Mouse (Mus musculus) spleen, postnatal 14 days (tissue): ENCODE measurements around the gene Abcc12.

Source experiments
- DNase-seq, 2 experiments: peaks; one replicate each; pipeline ENCODE4 v3.0.0; 2021 to 2022; ENCODE audit warnings: low spot score in 2 of 2

Gene Abcc12

DNA sequence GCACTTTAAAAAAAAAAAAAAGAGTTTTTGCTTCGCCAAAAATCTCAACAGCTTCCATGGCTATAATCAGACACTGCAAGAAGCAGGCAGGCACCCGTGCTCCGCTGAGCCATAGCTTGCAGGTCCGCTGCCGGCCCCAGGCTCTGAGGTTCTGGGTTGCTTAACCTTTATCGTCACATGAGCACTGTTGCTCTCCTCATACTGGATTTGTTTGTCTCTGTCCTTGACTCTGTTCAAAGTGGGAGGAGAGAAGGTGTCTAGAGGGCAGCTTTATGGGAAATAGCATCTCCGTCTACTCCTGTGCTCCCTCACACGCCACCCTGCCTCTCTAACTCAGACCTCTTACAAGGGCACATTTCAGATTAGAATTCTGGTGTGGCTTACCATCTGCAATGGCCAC is 1.8 kb downstream of the Abcc12 start:
- DNase-seq, result no peak

DNA sequence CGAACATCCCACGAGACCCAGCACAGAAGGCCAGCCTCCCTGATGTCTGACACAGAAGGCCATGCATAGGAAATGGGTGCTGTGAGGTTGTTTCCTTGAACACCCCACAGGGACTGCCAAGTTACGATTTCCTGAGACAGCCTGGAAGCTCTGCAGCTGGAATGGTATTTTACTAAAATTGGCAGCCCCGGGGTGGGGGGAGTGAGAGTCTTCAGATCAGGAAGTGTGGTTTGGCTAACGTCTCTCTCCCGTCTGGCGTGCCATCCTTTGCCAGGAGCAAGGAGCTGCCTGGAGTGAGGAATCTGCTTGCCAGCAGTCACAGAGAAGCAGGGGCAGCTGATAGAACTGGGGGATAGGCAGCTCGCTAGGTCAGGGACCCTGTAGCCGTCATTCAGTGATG is 2.4 kb downstream of the Abcc12 start:
- DNase-seq, result no peak

DNA sequence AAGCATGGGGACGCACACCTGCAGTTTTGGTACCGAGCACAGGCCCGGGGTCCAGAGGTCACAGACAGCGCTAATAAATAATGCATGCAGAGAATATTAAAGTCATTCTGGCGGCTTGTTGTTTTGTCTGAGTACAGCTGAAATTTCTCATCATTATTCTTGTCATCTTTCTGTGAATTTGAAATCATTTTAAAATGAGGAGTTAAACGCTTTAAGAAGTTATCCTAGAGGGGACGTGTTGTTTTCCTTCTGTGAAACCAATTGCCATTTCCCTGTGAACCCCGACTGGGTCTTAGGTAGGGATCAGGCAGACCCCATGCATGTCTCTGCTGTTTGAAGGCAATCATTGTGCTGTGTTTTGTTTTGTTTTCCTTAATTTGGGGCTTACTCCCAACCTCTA is 2.9 kb downstream of the Abcc12 start:
- DNase-seq, result no peak

DNA sequence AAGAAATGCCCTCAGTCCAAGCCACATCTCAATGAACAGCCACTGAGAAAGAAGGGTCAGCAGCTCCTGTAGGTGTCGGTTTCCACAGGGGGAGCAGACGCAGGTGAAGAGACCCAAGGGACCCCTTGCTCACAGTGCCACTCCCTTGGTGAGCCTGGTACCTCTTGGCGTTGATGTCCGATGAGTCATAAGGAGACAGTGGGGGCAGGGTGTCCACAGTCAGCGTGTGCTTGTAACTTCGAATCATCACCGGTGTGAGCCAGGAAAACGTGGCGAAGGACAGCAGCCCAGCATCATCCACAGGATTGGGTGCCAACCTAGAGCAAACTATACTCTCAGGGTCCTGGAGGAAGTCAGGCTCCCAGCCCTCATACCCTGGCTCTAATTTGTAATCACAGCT is 16.8 kb downstream of the Abcc12 start:
- no peak for DNase-seq

DNA sequence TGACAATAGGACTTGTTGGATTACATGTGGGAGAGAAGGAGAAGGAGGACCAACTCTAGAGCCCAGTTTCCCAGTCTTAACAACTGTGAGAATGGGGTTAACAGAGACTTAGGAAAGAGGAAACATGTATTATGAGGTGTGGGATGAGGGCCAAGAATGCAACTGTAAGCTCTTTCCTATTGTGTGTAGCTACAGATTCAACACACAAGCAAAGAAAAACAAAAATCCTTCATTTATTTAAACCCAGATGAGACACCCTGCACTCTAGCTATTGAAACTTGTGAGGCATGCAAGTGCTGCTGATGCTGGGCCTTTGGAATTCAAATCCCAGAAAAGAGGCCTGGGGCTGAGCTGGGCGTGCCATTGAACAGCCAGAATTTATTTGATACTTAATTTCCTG is 18.7 kb downstream of the Abcc12 start:
- DNase-seq, result no peak

DNA sequence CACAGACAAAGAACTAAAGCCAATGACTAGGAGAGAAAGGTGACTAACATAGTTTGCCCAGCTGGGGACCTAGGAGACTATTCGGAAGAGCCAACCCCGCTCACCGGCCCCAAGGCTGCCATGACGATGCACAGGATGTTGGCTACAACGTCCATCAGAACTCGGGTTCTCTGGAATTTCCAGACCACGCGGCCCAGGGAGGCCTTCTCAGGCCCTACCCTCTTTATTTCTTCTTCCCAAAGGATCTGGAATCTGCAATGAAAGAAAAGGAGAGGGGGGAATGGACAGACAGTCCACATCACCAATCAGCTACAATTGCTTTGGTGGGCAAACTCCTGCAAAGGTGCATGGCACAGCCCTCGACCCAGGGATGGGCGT is 19.8 kb downstream of the Abcc12 start:
- DNase-seq, result no peak

DNA sequence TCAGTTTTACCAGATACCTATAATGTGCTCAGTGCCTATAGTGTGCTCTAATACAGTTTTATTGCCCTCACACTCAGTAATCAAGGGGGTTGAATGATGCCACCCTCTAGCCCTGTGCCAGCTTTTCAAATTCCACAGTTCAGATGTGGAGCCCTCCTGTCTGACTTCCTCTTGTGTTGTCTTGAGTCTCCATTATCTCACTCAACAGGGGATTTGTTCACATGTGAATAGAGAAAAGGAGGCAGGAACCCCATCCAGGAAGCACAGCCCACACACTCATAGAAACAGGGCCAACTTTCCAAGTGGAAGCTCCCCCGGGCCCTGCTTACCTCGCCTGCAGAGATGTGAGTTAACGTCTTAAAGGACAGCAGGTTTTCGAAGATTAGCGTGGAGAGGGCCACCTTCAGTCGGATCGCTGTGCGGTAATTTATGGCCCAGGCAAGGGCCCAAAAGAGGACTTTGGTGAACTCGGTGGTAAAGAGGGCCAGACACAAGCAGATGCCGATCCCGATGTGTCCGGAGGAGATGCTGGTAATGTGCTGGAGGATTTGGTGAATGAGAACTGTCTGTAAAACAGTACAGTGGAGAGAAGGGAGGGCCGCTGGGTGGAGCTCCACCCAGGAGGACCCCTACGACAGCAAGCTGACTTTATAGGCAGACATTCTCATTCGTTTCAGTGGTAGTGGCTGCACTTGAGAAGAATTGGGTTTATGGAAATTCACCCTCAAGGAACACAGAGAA is 20.4 kb downstream of the Abcc12 start:
- DNase-seq, result no peak

DNA sequence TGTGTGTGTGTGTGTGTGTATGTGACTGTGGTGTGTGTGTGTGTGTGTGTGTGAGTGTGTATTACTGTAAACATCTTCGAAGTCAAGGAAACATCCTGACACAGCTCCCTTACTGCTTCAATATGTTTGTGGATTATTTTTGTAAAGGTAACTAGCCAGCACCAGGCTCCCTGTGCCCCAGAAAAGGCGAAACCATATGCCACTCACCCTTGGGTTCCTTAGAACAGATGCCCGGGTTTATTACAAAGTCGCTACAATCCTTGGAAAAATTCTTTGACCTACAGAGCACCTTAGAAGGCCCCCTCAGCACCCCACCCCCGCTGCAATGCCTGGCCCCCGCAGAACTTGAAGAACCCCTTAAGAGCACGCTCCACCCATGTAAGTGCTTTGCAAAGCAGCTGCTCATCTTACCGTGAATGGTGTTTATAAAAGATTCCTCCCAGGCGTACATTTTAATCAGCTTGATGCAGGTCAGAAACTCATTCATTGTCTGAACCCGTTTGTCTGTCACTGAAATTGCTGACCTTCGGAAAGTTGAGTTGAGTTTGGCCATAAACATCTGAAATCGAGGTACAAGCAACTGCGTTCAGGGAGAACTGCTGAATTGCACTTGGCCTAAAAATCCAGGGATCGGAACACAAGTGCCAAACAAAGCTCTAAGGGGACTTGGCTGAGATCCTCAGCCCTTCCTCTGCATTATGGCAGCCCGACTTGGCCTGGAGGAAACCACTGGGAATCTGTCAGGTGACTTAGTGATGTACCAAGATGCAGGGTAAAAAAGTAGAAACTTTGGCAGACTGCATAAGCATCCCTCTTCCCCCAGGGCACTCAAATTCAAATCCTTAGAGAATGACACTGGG is 23.1 kb downstream of the Abcc12 start:
- no peak for DNase-seq

DNA sequence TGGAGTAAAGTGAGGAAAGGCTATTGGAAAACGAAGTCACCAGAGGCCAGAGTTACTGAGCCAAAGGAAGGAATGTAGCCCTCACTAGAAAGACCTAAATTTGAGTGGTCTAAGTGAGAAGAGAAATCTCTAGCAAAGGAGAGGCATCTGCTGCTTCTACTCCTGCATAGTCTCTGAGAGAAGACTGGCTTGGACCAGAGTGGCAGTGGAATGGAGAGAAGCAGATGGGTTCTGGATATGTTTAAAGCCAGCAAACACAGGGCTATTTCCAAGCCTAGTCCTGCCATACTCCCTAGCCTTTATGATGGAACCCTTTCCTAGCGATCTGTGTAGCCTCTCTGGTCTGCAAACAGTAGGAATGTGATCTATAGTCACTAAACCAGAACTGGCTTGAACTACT is 24.9 kb downstream of the Abcc12 start:
- DNase-seq, result no peak

DNA sequence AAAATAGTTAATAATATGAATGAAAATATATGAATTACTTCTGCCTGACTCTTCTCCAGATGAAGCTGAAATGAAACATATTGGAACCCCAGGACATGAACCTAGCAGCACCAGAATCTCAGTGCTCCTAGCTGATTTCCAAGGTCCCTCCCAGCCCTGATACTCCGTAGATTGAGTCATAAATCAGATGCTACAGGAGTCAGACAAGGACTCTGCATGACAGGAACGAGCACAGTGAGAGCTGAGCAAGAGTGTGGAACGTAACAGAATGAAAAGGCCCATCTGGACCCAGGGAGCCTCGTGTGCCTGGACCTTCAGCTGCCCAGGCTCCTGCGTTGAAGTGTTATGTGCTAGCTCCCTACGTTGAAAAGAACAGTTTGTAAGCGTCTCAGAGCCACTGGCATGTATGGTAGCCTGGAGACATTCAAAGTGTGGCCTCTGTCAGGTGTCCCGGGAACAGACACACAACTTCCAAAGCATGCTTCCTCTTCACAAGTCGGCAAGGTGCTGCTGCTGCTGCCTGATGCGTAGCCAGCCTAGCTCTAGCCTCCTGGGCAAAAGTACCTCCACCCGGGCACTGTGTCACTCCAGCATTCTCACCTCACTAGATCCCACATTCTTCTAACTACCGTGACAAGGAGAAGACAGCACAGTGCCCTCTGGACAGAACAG is 26.1 kb downstream of the Abcc12 start:
- no peak for DNase-seq

DNA sequence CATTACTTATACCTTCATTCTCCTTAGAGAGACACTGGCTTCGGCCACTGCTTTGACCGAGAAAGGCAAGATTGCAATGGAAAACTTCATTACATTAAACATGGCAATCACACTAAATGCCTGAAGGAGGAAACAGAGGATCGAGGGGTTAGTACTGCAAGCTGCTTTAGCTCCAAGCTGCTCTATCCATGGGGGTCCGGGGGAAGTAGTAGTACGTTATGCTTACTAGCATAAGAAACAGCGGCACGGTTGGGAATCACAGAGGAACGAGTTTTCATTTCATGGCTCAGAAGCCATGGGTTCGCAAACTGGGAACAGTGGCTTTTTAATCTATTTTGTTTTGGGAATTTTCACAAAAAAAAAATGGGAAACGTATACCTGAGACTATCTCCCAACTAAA is 30.0 kb downstream of the Abcc12 start:
- no peak for DNase-seq

DNA sequence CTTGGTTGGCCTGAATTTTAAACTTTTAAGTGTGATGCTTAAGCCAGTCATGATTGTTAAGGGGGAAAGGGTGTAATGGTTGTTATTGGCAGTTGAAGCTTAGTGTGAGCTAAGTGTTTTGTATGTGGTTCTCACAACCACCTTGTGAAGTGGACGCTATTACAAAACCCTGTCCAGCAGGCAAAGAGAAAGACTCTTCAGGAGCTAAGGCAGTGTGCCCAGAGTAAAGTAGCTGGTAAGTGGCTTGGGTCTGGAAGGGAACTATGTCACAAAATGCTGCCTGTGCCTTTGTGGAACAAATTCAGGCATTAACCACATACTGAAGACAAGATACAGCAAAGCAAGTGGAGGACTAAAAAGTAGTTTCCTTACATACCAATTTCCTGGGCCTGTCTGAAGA is 34.5 kb downstream of the Abcc12 start:
- no peak for DNase-seq

DNA sequence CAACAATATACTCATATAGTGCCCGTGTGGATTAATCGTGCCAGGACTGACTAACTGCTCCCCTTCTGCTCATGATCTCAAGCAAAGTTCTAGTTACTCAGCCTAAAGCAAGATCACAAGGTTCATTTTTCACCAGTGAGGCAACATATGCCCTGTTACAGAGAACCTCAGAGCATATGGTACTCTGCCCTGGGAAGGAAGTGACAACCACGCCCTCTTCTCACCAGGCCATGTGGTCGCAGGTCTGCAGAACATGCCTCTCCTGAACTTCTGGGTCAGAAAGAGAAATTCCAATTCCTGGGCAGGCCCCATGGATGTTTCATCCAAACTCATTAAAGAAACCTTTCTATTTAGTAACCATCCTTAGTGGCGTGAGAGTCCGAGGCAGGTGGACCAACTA is 39.6 kb downstream of the Abcc12 start:
- DNase-seq, result no peak

DNA sequence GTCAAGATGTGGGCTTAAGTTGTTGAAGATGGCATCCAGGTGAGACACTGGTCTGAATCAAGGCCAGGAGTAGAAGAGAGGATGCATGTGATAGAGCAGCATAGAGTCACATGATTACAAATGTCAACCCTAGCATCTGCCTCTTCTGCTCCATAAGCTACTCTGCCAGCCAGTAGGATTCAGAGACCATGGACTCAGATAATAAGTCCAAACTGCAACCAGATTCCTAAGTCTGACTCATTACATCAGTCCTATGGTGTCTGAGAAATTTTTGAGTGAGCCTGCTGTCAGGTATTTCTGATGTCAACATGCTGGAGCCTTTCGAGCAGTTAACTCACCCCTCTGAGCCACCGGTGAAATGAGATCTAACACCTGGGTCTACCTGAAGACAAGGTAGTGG is 40.1 kb downstream of the Abcc12 start:
- DNase-seq, result no peak

DNA sequence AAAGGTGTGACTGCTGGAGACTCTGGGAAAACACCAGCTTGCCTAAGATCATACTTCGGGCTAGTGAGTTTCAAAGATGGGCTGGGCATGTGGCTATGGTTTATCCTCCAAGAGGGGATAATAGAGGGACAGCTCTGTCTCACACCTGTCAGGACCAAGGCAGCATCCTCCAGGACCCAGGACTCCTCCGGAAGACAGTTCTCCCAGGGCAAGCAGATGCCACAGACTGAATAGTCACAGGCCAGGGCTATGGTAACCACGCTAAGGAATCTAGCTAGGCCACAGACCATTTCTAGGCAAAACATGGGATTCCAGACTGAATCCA is 43.9 kb downstream of the Abcc12 start:
- DNase-seq, result no peak

DNA sequence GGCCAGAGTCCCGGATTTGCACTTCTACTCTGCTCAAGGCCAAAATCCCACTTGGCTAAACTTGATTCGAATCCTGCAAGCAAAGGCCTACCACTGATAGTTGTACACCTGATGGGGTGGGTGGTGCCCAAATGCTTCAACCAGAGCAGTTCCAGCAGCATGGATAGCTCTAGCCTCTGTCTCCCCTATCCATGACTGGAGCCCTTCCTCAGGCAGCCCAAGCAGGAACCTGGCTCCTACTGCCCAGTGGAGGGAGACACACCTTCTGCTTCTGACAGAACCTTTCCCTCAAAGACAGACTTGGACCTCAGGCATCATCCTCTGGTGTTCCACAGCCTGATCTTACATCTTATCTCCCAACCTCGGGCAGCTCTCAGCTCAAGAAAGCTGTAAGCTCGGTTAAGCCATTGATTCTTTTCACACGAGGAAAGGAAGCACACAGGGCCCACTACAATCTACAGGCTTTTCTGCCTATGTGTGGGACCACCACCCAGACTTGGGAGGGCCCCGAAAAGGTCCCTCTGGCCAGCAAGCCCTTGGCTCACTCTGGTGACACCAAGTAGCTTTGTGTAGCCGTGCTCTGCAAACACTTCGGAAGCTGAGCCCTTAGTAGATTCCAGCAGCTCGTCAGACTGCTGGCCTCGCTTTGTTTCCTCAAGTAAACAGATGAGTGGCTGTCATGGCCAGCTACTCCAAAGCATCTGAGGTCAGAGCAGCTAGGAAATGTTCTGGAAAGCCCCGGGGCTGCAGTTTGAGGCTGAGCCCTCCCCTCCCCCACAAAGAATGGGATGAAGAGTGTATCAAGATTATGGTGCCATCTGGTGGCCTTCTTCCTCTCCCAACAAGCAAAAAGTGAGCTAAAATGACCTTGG is 44.5 kb downstream of the Abcc12 start:
- DNase-seq, result peak in 1 of 2 experiments; percentile 1

DNA sequence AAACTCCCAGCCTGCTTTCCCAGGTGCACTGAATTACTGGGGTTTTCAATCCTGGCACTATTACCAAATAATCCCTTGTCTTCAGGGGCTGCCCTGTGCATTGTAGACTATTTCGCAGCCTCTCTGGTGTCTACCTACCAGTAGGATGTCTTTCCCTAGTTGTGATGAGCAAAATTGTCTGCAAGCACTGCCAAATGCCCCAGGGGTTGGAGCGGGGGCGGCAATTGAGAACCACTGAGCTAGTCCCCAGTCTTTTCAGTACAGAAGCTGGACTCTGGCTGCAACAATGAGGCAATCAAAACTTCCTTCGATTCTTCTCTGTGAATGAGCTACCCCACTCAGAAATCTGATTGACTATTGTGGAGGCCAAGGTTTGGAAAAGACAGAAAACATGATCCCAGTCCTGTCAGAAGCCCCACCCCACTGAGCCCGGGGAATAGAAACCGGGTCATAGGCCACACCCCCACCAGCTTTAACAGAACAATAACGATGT is 45.4 kb downstream of the Abcc12 start:
- DNase-seq, result no peak

DNA sequence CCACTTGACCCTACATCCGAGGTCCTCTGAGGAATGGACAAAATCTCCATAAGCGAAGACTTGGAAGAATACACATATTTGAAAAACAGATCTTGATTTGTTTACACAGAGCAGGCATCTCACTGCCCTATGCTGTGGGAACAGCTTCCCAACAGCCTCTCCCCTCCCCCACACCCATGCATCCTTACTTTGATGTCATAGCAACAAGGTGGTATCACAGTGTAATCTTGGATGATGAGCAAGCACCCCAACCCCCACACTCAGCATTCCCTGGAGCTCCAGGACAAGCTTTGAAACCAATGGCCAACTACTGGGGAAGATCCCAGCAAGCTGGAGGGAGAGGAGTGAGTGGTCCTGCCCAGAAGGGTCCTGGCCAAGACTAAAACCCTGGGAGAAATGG is 50.8 kb downstream of the Abcc12 start:
- DNase-seq, result no peak

DNA sequence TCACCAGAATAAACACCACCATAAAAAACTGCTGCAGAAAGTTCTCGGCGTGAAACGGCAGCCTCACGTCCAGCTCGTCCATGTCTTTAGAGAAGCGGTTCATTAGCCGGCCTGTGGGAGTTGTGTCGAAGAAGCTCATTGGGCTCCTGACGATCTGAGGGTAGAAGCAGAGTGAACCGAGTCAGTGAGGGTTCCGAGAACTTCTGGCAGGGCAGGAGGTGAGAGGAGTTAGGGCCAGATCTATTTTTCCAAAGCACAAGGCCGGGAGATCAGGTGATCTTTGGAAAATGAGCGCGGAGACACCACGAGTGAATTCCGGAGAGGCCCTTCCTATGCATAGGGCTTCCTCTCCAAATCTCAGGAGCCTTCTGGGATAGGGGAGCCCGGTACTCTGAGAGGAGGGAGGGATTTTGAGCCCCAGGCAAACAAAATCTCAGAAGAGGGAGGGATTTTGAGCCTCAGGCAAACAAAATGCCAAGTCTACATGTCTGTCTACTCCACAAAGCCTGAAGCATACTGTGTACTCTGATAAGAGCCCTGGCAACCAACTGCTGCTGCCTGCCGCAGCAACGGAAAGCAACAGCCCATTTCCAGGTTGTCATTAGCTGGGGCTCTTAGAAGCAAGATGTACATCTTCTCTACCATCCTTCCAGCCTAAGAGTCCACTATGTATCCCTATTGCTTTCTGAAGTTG is 53.0 kb downstream of the Abcc12 start:
- no peak for DNase-seq

DNA sequence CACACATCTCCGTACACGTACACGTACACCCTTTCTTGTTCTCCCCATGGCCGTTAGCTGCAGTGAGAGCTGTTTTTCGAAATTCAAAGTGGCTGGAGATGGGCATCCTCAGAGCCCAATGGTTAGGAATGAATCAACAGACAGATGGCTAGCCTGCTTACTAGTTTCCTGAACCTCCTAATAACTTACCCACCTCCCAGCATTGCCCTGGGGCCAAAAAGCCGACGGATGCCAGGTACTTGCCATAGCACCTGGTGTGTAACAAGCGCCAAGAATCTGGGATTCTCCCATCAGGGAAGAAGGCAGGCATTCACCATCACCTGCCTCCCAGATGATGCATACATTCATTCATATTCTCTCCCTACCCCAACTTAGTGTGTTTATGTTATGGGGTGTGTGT is 53.7 kb downstream of the Abcc12 start:
- DNase-seq, result no peak

DNA sequence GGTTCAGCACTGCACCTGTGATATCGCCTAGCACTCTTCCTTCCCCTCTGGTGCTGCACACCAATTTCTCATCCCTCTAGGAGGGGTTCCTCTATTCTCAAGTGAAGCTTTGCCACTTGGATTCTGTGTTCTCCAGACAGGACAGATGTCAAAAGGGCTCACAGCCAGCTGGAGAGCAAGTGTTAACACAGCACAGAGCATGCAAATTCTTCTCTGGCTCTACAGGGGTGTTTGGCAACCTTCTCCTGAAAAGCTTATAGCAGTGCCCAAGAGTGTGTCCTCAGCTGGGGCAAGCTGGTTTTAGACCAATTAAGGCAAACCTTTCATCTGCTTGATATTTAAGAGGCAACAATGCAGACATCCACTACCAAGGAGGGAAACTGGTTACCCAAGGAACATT is 66.3 kb downstream of the Abcc12 start:
- no peak for DNase-seq
